Mouse (Mus musculus): ENCODE results near the gene Fntb. TPM values are rescaled to one million over a fixed set of nuclear protein-coding genes. Genes with fewer than 3 reads are reported as not detected.

Gene Fntb
- polyA plus RNA-seq, 1 experiment from 2014 or later: 4.9 TPM

DNA sequence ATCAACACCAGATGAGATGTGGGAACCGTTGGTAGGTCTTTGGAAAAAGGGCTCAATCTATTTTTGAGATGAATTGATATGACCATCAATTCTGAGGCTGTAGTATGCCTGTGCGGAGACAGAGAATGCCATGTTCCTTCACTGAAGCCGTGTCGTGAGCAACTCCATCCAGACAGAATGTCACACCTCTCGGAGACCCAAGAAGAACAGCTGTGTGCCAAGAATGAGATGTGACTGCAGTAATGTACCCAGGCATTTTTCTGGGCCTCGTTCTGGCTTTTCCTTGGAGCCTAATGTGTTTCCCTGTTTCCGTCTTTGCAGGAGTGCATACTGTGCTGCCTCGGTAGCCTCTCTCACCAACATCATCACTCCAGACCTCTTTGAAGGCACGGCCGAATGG is 131.6 kb downstream of the Fntb start:
- no peaks in the 10 kb centered on the region for H3K36me3 ChIP-seq (ENCODE audit: inconsistent target)
- 90% methylated on average over 10 of the region's 10 CpGs for WGBS (ENCODE audit: missing documents)

DNA sequence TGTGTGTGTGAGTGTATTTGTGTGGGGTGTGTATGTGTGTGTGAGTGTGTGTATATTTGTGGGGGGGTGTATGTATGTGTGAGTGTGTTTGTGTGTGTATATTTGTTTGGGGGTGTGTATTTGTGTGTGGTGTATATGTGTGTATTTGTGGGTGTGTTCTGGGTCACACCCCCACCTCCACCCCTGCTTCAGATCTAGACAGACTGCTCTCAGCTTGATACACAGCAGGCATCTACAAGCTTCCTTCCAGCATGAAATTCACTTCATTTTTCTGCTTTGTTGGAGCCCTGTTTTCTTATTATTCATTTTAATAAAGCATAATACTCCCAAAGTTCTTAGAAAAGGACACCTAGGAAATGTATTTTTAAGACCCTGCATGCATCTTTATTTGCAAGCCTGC is 132.8 kb downstream of the Fntb start:
- no peaks in the 10 kb centered on the region for H3K36me3 ChIP-seq (ENCODE audit: inconsistent target)
- no peak overlapping the region for H3K4me3 ChIP-seq (ENCODE audit: inconsistent target)
- no peaks in the 10 kb centered on the region for H3K79me2 ChIP-seq (ENCODE audit: inconsistent target)
- H3K27ac ChIP-seq: no peak overlapping the region

More for the DNA sequence above, 131.6 kb downstream of the Fntb start:
- Histone ChIP-seq H3K4me3 (ENCODE audit: inconsistent target) (no peak overlapping the region), H3K27ac (no peak overlapping the region), H3K79me2 (ENCODE audit: inconsistent target) (no peaks in the 10 kb centered on the region)

DNA sequence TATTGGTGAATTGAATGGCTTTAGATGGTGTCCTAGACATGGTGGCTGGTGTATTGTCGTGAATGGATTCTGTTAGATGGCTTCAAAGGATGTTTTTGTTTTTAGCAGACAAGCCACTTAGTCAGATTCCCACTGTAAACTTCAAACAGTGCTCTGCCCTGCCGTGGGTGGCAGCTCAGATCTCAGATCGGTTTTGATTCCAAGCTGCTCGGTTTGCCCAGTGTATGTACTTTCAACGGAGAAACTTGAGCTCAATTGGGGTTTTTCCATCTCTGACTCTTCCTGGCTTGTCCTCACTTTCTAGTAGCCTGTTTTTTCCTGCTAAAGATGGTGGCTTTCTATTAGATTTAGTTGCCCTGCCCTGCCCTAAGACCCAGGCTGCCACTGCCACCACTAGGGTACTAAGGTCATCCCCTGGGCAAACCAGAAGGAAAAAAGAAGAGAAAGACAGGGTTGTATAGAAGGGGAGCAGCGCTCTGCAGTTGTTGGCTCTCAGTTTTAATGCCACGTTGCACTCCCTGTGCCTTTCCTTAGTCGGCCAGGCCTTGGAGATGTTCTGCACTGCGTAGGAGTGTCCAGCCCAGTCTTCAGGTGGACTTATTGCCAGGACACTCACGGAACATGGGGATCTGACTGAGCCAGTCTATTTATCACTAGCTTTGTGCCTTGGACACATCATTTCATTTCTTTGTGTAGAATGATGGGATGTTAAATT is 134.0 kb downstream of the Fntb start:
- H3K79me2 ChIP-seq (ENCODE audit: inconsistent target): no peaks in the 10 kb centered on the region
- no peak overlapping the region for H3K27ac ChIP-seq
- WGBS (ENCODE audit: missing documents): 96% methylated on average over 10 of the region's 10 CpGs
- no peak overlapping the region for H3K4me3 ChIP-seq (ENCODE audit: inconsistent target)
- H3K36me3 ChIP-seq (ENCODE audit: inconsistent target): no peaks in the 10 kb centered on the region

DNA sequence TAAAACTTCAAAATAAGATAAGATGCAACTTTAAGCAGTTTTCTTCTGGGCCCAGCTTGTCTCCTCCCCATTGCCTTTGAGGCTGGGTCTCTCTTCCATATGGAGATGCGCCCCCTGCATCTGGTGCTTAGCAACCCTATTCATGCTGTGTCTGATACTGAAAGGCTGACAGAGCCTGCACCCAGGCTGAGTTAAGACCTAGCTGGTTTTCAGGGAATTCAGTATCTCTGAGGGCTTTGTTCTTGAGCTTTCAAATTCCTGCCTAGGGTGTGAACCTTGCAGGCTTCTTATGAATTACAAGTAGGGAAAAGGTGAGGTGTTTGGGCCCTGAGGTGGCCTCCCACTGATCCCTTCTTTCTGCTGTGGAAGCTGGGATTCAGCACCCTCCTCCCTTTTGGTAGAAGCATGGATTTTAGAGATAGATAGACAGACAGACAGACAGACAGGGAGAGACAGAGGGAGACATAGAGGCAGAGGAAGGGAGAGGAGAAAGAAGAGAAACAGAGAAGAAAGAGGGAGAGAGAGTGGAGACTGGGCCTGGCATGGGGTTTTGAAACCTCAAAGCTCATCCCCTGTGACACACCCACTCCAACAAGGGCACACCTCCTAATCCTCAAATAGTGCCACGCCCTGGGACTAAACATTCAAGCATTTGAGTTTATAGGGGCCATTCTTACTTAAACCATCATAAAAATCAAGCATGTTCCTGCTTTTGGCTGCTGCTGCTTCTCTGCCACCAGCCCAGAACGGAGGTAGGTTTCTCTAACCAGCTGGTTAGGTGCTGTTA is 136.3 kb downstream of the Fntb start:
- Histone ChIP-seq H3K4me3 (ENCODE audit: inconsistent target) (no peak overlapping the region), H3K79me2 (ENCODE audit: inconsistent target) (no peaks in the 10 kb centered on the region), H3K36me3 (ENCODE audit: inconsistent target) (no peaks in the 10 kb centered on the region), H3K27ac (no peak overlapping the region)
- WGBS (ENCODE audit: missing documents): 100% methylated on average over 3 of the region's 3 CpGs

DNA sequence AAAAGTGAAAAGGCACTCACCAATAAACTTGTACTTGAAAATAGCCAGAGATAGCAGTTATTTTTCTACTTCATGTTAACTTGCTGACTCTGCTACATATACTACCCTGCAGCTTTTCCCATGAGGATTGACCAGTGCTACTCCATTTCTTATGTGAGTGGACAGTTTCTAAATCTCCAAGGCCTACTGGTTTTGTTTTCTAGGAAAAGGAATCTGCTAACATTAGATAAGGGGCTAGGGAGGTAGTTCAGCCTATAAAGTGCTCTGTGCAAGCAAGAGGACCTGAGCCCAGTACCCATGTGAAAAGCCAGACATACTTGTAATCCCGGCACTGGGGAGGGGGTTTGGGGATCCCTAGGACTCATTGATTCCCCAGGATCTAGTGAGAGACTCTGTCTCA is 140.9 kb downstream of the Fntb start:
- H3K36me3 ChIP-seq (ENCODE audit: inconsistent target): no peaks in the 10 kb centered on the region
- no peak overlapping the region for H3K4me3 ChIP-seq (ENCODE audit: inconsistent target)
- no peaks in the 10 kb centered on the region for H3K79me2 ChIP-seq (ENCODE audit: inconsistent target)
- 100% methylated on average over 1 of the region's 1 CpGs for WGBS (ENCODE audit: missing documents)
- H3K27ac ChIP-seq: no peak overlapping the region

DNA sequence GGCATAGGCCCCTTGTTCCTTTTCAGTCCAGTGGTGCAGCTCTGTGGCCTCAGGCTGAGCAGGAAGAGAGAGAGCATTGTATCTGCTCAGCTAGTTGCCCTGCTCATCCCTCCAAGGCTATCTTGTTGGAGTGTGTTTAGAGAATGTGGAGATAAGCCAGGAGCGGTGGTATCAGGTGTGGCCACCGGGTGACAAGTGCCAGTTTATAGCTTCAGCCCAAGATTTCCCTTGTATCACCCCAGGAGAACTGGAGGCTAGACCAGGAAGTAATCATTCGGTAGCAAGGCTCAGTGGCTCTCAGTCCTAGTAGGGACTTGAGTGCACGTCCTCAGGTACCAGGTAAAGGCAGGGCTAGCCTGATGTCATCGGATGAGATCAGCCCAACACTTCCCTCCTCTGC is 143.8 kb downstream of the Fntb start:
- Histone ChIP-seq H3K4me3 (ENCODE audit: inconsistent target) (no peak overlapping the region), H3K79me2 (ENCODE audit: inconsistent target) (no peaks in the 10 kb centered on the region), H3K27ac (no peak overlapping the region), H3K36me3 (ENCODE audit: inconsistent target) (no peaks in the 10 kb centered on the region)
- 98% methylated on average over 5 of the region's 5 CpGs for whole genome bisulfite sequencing (ENCODE audit: missing documents)

DNA sequence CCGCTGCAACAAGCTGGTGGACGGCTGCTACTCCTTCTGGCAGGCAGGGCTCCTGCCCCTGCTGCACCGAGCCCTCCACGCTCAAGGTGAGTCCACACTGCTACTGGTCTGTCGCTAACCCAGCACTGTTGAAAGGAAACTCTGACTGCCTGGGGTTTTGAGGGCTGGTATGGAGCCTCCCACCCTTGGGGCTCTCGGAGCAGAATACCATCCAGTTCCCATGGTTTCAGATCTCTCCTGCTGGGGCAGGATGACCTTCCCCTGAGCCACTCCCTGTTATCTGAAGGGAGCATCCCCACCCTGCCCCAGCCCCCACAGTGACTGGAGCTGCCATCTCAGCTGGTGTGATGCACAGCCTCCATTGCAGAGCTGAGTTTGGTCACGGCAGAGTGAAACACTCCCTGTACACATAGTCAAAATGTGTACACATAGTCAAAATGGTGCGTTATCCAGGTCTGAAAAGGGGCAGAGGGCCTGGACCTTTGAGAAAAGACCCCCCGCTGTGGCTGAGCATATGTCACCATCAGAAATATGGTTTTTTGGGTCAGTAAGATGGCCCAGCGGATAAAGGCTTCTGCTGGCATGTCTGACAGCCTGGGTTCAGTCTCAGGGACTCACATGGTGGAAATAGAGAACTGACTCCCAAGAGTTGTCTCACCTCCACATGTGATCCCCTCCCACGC is 145.0 kb downstream of the Fntb start:
- WGBS (ENCODE audit: missing documents): 94% methylated on average over 11 of the region's 11 CpGs
- H3K79me2 ChIP-seq (ENCODE audit: inconsistent target): no peaks in the 10 kb centered on the region
- H3K36me3 ChIP-seq (ENCODE audit: inconsistent target): no peaks in the 10 kb centered on the region
- H3K4me3 ChIP-seq (ENCODE audit: inconsistent target): no peak overlapping the region
- H3K27ac ChIP-seq: no peak overlapping the region

DNA sequence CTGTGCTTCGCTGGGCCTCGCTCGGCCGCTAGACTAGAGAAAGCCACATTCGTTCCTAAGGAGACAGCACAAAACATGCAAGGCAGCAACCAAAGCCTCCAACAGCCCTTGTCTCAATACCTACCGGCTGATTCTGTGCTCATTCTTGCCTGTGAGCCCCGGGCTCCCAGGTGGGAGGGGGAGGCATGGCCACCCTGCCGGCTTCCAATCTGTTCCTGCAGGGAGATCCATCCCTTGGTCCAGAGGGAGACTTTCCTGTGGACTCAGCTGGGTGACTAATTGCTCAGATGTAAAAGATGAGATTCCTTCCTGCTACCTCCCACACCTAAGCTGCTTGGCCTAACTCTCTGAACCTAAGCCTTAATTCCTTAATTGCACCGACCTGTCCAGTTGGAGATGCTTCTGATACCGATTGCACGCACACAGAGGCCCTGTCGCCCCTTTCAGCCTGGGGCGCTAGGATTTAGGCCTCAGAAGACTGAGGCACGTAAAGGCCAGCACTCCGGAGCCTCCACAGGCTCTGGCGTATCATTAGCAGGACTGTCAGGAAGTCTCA is 145.9 kb downstream of the Fntb start:
- 96% methylated on average over 16 of the region's 16 CpGs for WGBS (ENCODE audit: missing documents)
- Histone ChIP-seq H3K36me3 (ENCODE audit: inconsistent target) (no peaks in the 10 kb centered on the region), H3K4me3 (ENCODE audit: inconsistent target) (no peak overlapping the region), H3K27ac (no peak overlapping the region), H3K79me2 (ENCODE audit: inconsistent target) (no peaks in the 10 kb centered on the region)

DNA sequence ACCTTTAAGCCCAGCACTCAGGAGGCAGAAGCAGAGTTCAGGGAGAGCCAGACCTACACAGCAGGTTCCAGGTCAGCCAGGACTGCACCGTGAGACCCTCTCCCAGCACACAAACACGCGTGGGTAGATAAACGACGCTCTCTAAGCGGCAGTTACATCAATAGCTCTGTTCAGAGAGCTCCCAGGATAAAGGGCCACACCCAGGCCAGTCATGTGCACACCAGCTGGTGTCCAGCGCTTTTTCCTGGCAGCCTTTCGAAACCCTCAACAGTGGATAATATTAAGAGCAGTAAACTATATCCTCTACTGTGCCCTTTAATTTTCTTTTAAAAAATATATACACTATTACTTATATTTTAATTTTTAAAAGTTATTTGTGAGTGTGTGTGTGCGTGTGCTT is 146.8 kb downstream of the Fntb start:
- WGBS (ENCODE audit: missing documents): 90% methylated on average over 9 of the region's 9 CpGs
- Histone ChIP-seq H3K79me2 (ENCODE audit: inconsistent target) (no peaks in the 10 kb centered on the region), H3K36me3 (ENCODE audit: inconsistent target) (no peaks in the 10 kb centered on the region), H3K4me3 (ENCODE audit: inconsistent target) (no peak overlapping the region), H3K27ac (no peak overlapping the region)

DNA sequence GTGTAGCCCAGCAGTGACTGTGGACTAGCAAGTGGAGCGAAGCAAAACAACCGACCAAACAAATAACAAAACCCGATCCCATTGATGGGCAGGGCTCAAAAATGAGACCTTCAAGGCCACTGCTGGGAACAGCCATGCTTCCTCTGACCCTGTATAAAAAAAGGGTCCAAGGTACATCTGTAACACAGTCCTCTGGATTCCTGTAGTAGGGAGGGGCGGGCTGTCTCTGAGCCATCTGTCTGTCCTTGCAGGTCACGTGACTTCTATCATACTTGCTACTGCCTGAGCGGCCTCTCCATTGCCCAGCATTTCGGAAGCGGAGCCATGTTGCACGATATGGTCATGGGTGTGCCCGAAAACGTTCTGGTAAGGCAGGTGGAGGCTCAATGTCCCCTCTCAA is 150.8 kb downstream of the Fntb start:
- H3K79me2 ChIP-seq (ENCODE audit: inconsistent target): no peaks in the 10 kb centered on the region
- H3K4me3 ChIP-seq (ENCODE audit: inconsistent target): no peak overlapping the region
- no peak overlapping the region for H3K27ac ChIP-seq
- WGBS (ENCODE audit: missing documents): 96% methylated on average over 11 of the region's 11 CpGs
- H3K36me3 ChIP-seq (ENCODE audit: inconsistent target): no peaks in the 10 kb centered on the region

DNA sequence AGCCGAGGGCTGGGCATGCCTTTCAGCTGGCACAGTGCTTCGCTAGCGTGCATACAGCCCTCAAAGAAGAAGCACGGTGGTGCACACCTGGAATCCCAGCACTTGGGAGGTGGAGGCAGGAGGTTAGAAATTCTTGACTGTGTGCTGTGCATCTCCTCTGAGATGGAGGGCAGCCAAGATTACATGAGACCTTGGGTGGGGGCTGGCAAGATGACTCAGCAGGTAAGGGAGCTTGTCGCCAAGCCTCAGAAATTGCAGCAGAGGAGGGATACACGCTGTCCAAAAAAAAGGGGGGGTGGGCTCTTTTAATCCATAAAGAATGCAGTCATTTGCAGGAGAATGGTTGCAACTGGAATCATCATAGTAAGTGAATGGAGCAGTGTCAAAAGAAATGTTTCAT is 152.7 kb downstream of the Fntb start:
- Histone ChIP-seq H3K79me2 (ENCODE audit: inconsistent target) (no peaks in the 10 kb centered on the region), H3K27ac (no peak overlapping the region), H3K36me3 (ENCODE audit: inconsistent target) (no peaks in the 10 kb centered on the region), H3K4me3 (ENCODE audit: inconsistent target) (no peak overlapping the region)
- WGBS (ENCODE audit: missing documents): 81% methylated on average over 6 of the region's 6 CpGs

DNA sequence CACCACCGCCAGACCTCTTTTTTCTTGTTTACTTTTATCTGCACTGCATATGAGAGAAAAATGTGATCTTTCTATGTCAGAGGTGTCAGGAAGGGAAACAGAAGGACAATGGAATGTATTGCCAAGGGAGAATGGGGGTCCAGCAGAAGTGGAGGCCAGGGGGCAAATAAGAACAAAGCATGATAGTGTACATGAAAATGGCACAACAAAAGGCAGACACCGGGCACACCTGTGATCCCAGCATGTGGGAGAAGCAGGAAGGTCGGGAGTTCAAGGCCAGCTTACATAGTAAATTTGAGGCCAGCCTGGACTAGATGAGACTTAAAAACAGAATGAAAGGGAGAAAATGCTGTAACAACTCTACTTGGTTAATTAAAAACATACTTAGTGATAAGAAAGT is 153.5 kb downstream of the Fntb start:
- 94% methylated on average over 3 of the region's 3 CpGs for WGBS (ENCODE audit: missing documents)
- no peaks in the 10 kb centered on the region for H3K36me3 ChIP-seq (ENCODE audit: inconsistent target)
- no peak overlapping the region for H3K27ac ChIP-seq

DNA sequence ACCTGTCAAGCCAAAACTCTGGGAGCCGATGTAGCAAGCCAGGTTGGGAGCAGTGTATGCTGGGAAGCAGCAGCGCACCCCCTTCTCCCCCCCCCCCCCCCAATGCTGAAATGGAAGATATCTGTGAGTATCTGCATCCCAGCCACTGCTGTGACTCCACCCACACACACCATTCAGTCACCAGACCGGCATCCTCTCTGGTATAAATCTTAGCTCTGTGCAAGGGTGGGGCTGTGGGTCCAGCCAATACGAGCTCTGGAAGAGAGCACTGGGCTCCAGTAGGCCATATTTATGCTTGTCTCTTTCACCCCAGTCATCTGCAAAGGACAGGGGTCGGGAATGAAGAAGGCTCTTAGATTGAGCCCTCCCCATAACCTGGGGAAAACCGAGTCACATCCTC is 155.0 kb downstream of the Fntb start:
- 96% methylated on average over 6 of the region's 6 CpGs for WGBS (ENCODE audit: missing documents)
- Histone ChIP-seq H3K27ac (no peak overlapping the region), H3K36me3 (ENCODE audit: inconsistent target) (no peaks in the 10 kb centered on the region), H3K79me2 (ENCODE audit: inconsistent target) (no peaks in the 10 kb centered on the region), H3K4me3 (ENCODE audit: inconsistent target) (no peak overlapping the region)

More for the DNA sequence above, 153.5 kb downstream of the Fntb start:
- Histone ChIP-seq H3K4me3 (ENCODE audit: inconsistent target) (no peak overlapping the region), H3K79me2 (ENCODE audit: inconsistent target) (no peaks in the 10 kb centered on the region)

DNA sequence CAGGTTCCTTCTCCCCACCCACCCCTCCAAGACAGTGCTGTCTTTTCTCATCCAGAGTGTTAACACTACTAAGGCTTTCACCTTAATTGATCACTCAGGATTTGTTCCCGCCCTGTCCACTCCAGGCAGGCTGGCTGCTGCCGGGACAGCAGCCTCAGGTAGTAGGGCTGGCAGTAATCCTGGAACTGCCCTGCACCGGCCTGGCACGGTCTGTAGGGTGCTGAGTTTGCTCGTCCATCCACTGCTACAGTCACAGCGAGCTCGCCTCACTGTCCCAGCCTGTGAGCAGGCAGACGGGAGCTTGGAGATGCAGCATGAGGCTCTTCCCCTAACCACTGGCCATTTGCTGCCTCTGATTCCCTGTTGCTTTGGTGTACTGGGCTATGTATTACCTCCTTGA is 155.6 kb downstream of the Fntb start:
- H3K27ac ChIP-seq: no peak overlapping the region
- no peak overlapping the region for H3K4me3 ChIP-seq (ENCODE audit: inconsistent target)
- WGBS (ENCODE audit: missing documents): 96% methylated on average over 8 of the region's 8 CpGs
- no peaks in the 10 kb centered on the region for H3K79me2 ChIP-seq (ENCODE audit: inconsistent target)
- no peaks in the 10 kb centered on the region for H3K36me3 ChIP-seq (ENCODE audit: inconsistent target)

DNA sequence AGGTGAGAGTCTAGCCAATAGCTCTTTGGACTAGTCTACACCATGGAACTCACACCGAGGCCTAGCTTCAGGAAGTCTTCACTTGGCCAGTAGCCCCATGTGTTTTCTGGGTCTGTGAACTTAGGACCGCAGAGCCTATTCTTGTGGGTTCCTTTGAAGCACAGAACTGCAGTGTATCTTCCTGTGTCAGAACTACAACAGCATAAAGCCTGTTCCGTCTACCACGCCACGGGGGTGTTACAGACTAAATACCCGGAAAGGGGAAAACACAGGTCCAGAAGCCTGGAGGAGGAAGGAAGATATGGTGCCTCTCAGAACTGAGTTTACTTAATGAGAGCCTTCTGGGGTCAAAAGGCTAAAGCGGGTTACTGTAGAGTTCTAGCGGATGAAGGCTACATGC is 157.7 kb downstream of the Fntb start:
- 84% methylated on average over 8 of the region's 8 CpGs for WGBS (ENCODE audit: missing documents)
- no peaks in the 10 kb centered on the region for H3K36me3 ChIP-seq (ENCODE audit: inconsistent target)
- no peak overlapping the region for H3K4me3 ChIP-seq (ENCODE audit: inconsistent target)
- H3K27ac ChIP-seq: no peak overlapping the region
- no peaks in the 10 kb centered on the region for H3K79me2 ChIP-seq (ENCODE audit: inconsistent target)
